Mouse (Mus musculus) adrenal gland, adult 8-10 months (tissue): ENCODE results near the gene Ncs1. TPM values are rescaled to one million over a fixed set of nuclear protein-coding genes. Genes with fewer than 3 reads are reported as not detected.

Source experiments
- DNase-seq: peaks from one replicate; pipeline ENCODE4 v3.0.0; 2022
- total RNA-seq, 4 experiments: library from RNA; stranded (reverse); gene quantifications; 2 replicates each; pipeline ENCODE4 v1.2.4; 2022

Gene Ncs1
- total RNA-seq, 4 experiments from 2014 or later: 4.4 to 11.0 (median 7.7) TPM

GRCm38 (mm10) chr2:31281138-31281537 lies 35.5 kb downstream of the Ncs1 start:
- DNase-seq: no peak

- no peak for DNase-seq
These were observed 36.6 kb downstream of the Ncs1 start for GRCm38 (mm10) chr2:31282266-31282665.

- no peak for DNase-seq
These were observed 37.3 kb downstream of the Ncs1 start for GRCm38 (mm10) chr2:31282880-31283279.

- DNase-seq: peak; percentile 24
These were observed 38.9 kb downstream of the Ncs1 start for GRCm38 (mm10) chr2:31284531-31284930.

- no peak for DNase-seq
These were observed 45.8 kb downstream of the Ncs1 start for GRCm38 (mm10) chr2:31291421-31291820.

- peak; percentile 45 for DNase-seq
These were observed 49.4 kb downstream of the Ncs1 start for GRCm38 (mm10) chr2:31294985-31295384.

GRCm38 (mm10) chr2:31296395-31296794 lies 50.8 kb downstream of the Ncs1 start:
- DNase-seq: no peak

- DNase-seq: peak; percentile 43
These were observed 52.1 kb downstream of the Ncs1 start for GRCm38 (mm10) chr2:31297602-31298268.

GRCm38 (mm10) chr2:31298814-31299213 lies 53.2 kb downstream of the Ncs1 start:
- no peak for DNase-seq

- no peak for DNase-seq
These were observed 53.6 kb downstream of the Ncs1 start for GRCm38 (mm10) chr2:31299266-31299665.

GRCm38 (mm10) chr2:31299996-31300395 lies 54.4 kb downstream of the Ncs1 start:
- no peak for DNase-seq

GRCm38 (mm10) chr2:31303177-31303576 lies 57.6 kb downstream of the Ncs1 start:
- DNase-seq: no peak

GRCm38 (mm10) chr2:31304191-31304590 lies 58.6 kb downstream of the Ncs1 start:
- no peak for DNase-seq

GRCm38 (mm10) chr2:31304801-31305665 lies 59.4 kb downstream of the Ncs1 start:
- no peak for DNase-seq

- no peak for DNase-seq
These were observed 60.1 kb downstream of the Ncs1 start for GRCm38 (mm10) chr2:31305684-31306083.

- DNase-seq: no peak
These were observed 62.6 kb downstream of the Ncs1 start for GRCm38 (mm10) chr2:31308257-31308656.

GRCm38 (mm10) chr2:31309549-31309948 lies 63.9 kb downstream of the Ncs1 start:
- DNase-seq: no peak

- no peak for DNase-seq
These were observed 68.4 kb downstream of the Ncs1 start, which contains the start of gene Hmcn2 for GRCm38 (mm10) chr2:31314007-31314465. TSS of gene Hmcn2 (plus strand) at chr2:31314415.

GRCm38 (mm10) chr2:31318162-31318561 lies 72.5 kb downstream of the Ncs1 start:
- peak; percentile 27 for DNase-seq

GRCm38 (mm10) chr2:31319200-31319599 lies 73.6 kb downstream of the Ncs1 start:
- DNase-seq: no peak

GRCm38 (mm10) chr2:31327186-31327585 lies 81.6 kb downstream of the Ncs1 start:
- DNase-seq: no peak

GRCm38 (mm10) chr2:31337706-31338330 lies 92.2 kb downstream of the Ncs1 start:
- DNase-seq: no peak

- no peak for DNase-seq
These were observed 94.2 kb downstream of the Ncs1 start for GRCm38 (mm10) chr2:31339826-31340225.
